Mouse (Mus musculus) gonadal fat pad, adult 2 months (tissue): ENCODE results near the gene Pak6. TPM values are rescaled to one million over a fixed set of nuclear protein-coding genes. Genes with fewer than 3 reads are reported as not detected.
"Not testable (repeated sequence)": the region's sequence is repeated elsewhere in the genome, so short reads cannot be mapped to it uniquely, and the experiment has no call there.

Source experiments
- DNase-seq: peaks from one replicate; pipeline ENCODE4 v3.0.0-alpha.2; 2012; ENCODE audit warnings: low read depth
- polyA plus RNA-seq: library from polyadenylated mRNA; depleted of rRNA; stranded (reverse); fragments of >200 nt; gene quantifications from 2 replicates; pipeline ENCODE4 v1.2.3, GENCODE M21; 2012; rRNA removed

Pak6 gene
- 1.8 and 2.3 TPM in 2 replicates for polyA plus RNA-seq

- no peak for DNase-seq
Observed at GRCm38 (mm10) chr2:118662902-118663803, at the start of gene Pak6. Gene Pak6 (plus strand): TSS chr2:118663303.

- DNase-seq, result no peak
Observed at GRCm38 (mm10) chr2:118618013-118618412, 45.1 kb upstream of the Pak6 start.

GRCm38 (mm10) chr2:118620101-118620500 is 43.0 kb upstream of the Pak6 start:
- DNase-seq, result no peak

- DNase-seq, result no peak
Observed at GRCm38 (mm10) chr2:118620608-118621007, 42.5 kb upstream of the Pak6 start.

GRCm38 (mm10) chr2:118629276-118629675 is 33.8 kb upstream of the Pak6 start:
- no peak for DNase-seq

- no peak for DNase-seq
Observed at GRCm38 (mm10) chr2:118633441-118633840, 29.7 kb upstream of the Pak6 start.

- DNase-seq, result no peak
Observed at GRCm38 (mm10) chr2:118637258-118637657, 25.8 kb upstream of the Pak6 start.

- no peak for DNase-seq
Observed at GRCm38 (mm10) chr2:118637888-118638526, 25.1 kb upstream of the Pak6 start.

- no peak for DNase-seq
Observed at GRCm38 (mm10) chr2:118638686-118639085, 24.4 kb upstream of the Pak6 start.

GRCm38 (mm10) chr2:118641147-118641546 is 22.0 kb upstream of the Pak6 start:
- DNase-seq, result no peak

- no peak for DNase-seq
Observed at GRCm38 (mm10) chr2:118642431-118642830, 20.7 kb upstream of the Pak6 start.

- no peak for DNase-seq
Observed at GRCm38 (mm10) chr2:118642942-118643341, 20.2 kb upstream of the Pak6 start.

GRCm38 (mm10) chr2:118646665-118647064 is 16.4 kb upstream of the Pak6 start:
- DNase-seq, result no peak

GRCm38 (mm10) chr2:118650697-118651096 is 12.4 kb upstream of the Pak6 start:
- not testable (repeated sequence) for DNase-seq

- DNase-seq, result no peak
Observed at GRCm38 (mm10) chr2:118656688-118657281, 6.3 kb upstream of the Pak6 start.

- DNase-seq, result no peak
Observed at GRCm38 (mm10) chr2:118658457-118658856, 4.6 kb upstream of the Pak6 start.

GRCm38 (mm10) chr2:118659077-118659476 is 4.0 kb upstream of the Pak6 start:
- DNase-seq, result no peak

GRCm38 (mm10) chr2:118659493-118659892 is 3.6 kb upstream of the Pak6 start:
- no peak for DNase-seq

GRCm38 (mm10) chr2:118659998-118660452 is 3.1 kb upstream of the Pak6 start:
- no peak for DNase-seq

GRCm38 (mm10) chr2:118661891-118662290 is 1.2 kb upstream of the Pak6 start:
- no peak for DNase-seq

- no peak for DNase-seq
Observed at GRCm38 (mm10) chr2:118663804-118664766, 982 bp downstream of the Pak6 start.
